Mouse (Mus musculus) brain, embryonic 18.5 days (tissue): ENCODE measurements around the gene Olfr653.

Source experiments
- DNase-seq: peaks from one replicate; pipeline ENCODE4 v3.0.0-alpha.2; 2012; ENCODE audit warnings: low read depth, low spot score

Gene Olfr653

GRCm38 (mm10) chr7:104577014-104577413, at the start of gene Olfr653:
TSS of gene Olfr653 (plus strand) at chr7:104577314.
- DNase-seq = no peak

- no peak for DNase-seq
Observed at GRCm38 (mm10) chr7:104549833-104550232, 27.3 kb upstream of the Olfr653 start, which contains the start of gene Olfr651. TSS of gene Olfr651 (plus strand) at chr7:104550133.

- DNase-seq = no peak
Observed at GRCm38 (mm10) chr7:104552700-104553099, 24.4 kb upstream of the Olfr653 start.

- DNase-seq = no peak
Observed at GRCm38 (mm10) chr7:104560601-104561000, 16.5 kb upstream of the Olfr653 start, which contains the start of gene Olfr652. TSS of gene Olfr652 (plus strand) at chr7:104560901.

- no peak for DNase-seq
Observed at GRCm38 (mm10) chr7:104580846-104581245, 3.7 kb downstream of the Olfr653 start.

- no peak for DNase-seq
Observed at GRCm38 (mm10) chr7:104581429-104581828, 4.3 kb downstream of the Olfr653 start.

GRCm38 (mm10) chr7:104586725-104587124, 9.6 kb downstream of the Olfr653 start, which contains the start of gene Olfr654:
TSS of gene Olfr654 (plus strand) at chr7:104587025.
- no peak for DNase-seq

GRCm38 (mm10) chr7:104588274-104588673, 11.2 kb downstream of the Olfr653 start:
- no peak for DNase-seq

- no peak for DNase-seq
Observed at GRCm38 (mm10) chr7:104601679-104602078, 24.6 kb downstream of the Olfr653 start, which contains the start of gene Olfr655. TSS of gene Olfr655 (minus strand) at chr7:104601779.

GRCm38 (mm10) chr7:104603173-104603572, 26.1 kb downstream of the Olfr653 start:
- no peak for DNase-seq

GRCm38 (mm10) chr7:104604727-104605126, 27.6 kb downstream of the Olfr653 start:
- DNase-seq = no peak

- no peak for DNase-seq
Observed at GRCm38 (mm10) chr7:104613655-104614054, 36.5 kb downstream of the Olfr653 start, which contains the start of gene Olfr656. TSS of gene Olfr656 (plus strand) at chr7:104613955.

GRCm38 (mm10) chr7:104624494-104624893, 47.4 kb downstream of the Olfr653 start, which contains the start of gene Olfr657:
TSS of gene Olfr657 (plus strand) at chr7:104624794.
- DNase-seq = no peak
